Mouse (Mus musculus): ENCODE results near the gene Npm3. TPM values are rescaled to one million over a fixed set of nuclear protein-coding genes. Genes with fewer than 3 reads are reported as not detected.
A peak's percentile ranks its signal among the peaks of the same experiment; 100 is the strongest.

Npm3 gene
- polyA plus RNA-seq (2015; fragmentation: Nextera tagmentation; extraction: Ambion mirVana), result 7.1 and 9.1 TPM in 2 replicates

DNA sequence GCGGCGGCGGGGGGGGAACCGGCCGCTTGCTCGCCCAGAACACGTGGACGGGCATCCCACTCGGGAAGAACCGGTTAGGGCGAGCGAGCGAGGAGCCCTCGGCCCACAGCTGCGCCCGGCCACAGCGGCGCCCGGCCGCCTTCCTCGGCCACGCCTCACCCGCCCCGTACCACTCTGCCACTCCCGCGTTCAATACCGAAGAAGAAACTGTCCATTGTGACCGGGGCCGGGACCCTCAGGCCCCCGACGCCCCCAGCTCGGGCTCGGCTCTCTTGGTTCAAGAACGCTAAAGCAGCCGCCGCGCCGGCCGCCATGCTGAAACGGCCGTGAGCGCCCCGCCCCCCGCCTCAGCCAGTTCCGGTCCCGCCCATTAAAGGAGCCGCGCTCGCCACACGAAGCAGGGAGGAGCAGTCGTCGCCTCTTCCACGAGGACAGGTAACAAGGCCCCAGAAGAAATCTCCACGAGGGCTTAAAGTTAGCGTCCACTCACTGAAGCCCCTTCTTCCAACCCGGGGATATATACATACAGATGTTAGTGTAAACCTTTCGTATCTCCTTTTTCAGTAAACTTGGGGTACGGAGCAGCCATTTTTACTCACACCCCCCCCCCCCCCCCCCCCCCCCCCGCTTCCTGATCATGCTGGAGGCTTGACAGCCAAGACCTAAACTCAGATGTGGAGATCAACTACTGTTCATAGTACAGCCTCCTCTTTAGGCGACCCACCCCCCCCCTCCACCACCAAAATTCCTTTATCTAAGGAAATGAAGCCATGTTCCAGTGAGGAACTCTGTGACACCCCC is at the start of gene Npm3:
Gene Npm3 (minus strand): TSS at position 349 of the 801 bp plus-strand sequence.
- Histone ChIP-seq H3K4me2 (peak within 1 kb of the TSS; percentile 95), H3K27ac (replicated peaks) (peak within 1 kb of the TSS; percentile 41; the same call in 1 of the 2 replicates), H3K4me3 (replicated peaks) (peak within 1 kb of the TSS; percentile 83), H3K9me3 (replicated peaks) (no peaks in the 10 kb centered on the region), H3K4me1 (peaks cover 24% of the 10 kb centered on the region), H3K36me3 (peaks cover 24% of the 10 kb centered on the region), H3K9ac (replicated peaks) (peak within 1 kb of the TSS; percentile 68), H3K27me3 (replicated peaks) (peaks cover 28% of the 10 kb centered on the region)
- peak; percentile 90 for ATAC-seq (ENCODE audit: low FRiP score)
- 0% methylated on average over 56 of the region's 60 CpGs for WGBS

DNA sequence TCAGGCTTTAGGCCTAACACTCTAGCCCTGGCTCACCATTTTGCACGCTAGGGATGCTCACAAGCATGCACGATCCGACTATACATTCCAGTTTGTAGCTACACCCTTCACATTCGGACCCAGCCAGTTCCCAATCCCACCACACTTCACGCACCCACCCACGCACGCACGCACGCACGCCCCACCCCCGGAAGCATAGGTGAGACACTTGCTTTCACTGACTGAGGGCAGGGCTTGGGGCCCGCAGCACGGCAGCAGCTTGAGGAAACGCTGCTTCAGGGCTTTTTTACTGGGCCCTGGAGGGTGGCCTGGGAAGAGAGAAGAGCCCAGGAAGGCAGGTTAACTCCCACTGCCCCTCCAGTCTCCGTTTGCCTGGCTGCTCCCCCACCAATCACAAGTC is 47.5 kb upstream of the Npm3 start:
- Histone ChIP-seq H3K9ac (replicated peaks) (no peak overlapping the region), H3K4me1 (peaks cover 6% of the 10 kb centered on the region; the same call in 1 of the 2 replicates), H3K9me3 (replicated peaks) (no peaks in the 10 kb centered on the region), H3K36me3 (no peaks in the 10 kb centered on the region), H3K4me2 (no peak overlapping the region), H3K4me3 (replicated peaks) (no peak overlapping the region), H3K27me3 (replicated peaks) (no peaks in the 10 kb centered on the region), H3K27ac (replicated peaks) (no peak overlapping the region)
- ATAC-seq (ENCODE audit: low FRiP score), result no peak
- 68% methylated on average over 15 of the region's 15 CpGs for WGBS

DNA sequence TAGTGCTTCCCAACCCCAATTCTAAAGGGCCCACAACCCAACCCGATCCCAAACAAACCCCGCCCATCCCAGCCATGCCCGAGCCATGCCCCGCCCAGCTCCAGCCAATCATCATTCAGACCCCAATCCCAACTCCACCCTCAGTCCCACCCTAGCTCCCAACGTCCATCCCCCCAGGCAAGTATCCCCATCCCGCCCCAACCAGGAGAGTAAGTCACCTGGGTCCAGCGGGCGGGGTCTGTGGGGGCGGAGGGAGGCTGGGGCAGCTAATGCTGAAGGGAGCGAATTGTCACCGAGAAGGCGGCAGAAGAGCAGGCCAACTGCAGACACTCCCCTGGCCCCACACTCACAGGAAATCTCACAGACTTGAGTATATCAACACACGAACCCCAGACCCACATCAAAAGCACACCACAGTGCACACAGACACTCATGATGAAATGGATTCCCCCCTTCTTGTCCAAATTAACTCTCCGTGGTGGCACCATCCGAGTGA is 46.7 kb upstream of the Npm3 start:
- H3K4me3 ChIP-seq (replicated peaks), result no peak overlapping the region

DNA sequence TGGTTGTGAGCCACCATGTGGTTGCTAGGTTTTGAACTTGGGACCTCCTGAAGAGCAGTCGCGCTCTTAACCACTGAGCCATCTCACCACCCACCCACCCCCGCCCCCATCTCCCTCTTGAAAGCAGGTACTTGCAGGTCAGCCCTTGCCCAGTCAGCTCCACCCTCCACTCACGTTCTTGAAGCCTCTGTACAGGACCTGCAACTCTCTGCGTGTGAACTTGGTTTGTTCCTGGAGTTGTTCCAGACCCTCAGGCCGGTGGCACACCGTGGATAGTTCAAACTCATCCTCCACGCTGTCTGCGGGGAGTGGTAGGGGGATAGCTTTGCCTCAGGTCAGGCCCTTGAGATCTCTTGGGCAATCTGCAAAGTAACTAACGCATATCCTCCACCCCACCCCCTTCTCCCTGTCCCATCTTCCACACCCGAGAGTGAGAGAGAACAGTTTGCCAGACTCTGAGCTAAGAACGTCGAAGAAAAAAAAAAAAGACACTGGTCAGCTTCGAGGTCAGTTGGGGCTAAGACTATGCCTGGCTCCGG is 46.1 kb upstream of the Npm3 start:
- ATAC-seq (ENCODE audit: low FRiP score), result no peak
- Histone ChIP-seq H3K27ac (replicated peaks) (no peak overlapping the region), H3K9ac (replicated peaks) (no peak overlapping the region), H3K4me1 (peaks cover 6% of the 10 kb centered on the region; the same call in 1 of the 2 replicates), H3K27me3 (replicated peaks) (no peaks in the 10 kb centered on the region), H3K4me2 (peak overlapping the region; percentile 41), H3K9me3 (replicated peaks) (no peaks in the 10 kb centered on the region), H3K4me3 (replicated peaks) (no peak overlapping the region), H3K36me3 (no peaks in the 10 kb centered on the region)
- WGBS, result 39% methylated on average over 15 of the region's 15 CpGs

More for the DNA sequence above, 46.7 kb upstream of the Npm3 start:
- ATAC-seq (ENCODE audit: low FRiP score), result no peak
- Histone ChIP-seq H3K4me2 (peak overlapping the region; percentile 41), H3K4me1 (peaks cover 6% of the 10 kb centered on the region; the same call in 1 of the 2 replicates), H3K9me3 (replicated peaks) (no peaks in the 10 kb centered on the region), H3K9ac (replicated peaks) (no peak overlapping the region), H3K27me3 (replicated peaks) (no peaks in the 10 kb centered on the region), H3K36me3 (no peaks in the 10 kb centered on the region), H3K27ac (replicated peaks) (no peak overlapping the region)
- 7% methylated on average over 15 of the region's 15 CpGs for WGBS

DNA sequence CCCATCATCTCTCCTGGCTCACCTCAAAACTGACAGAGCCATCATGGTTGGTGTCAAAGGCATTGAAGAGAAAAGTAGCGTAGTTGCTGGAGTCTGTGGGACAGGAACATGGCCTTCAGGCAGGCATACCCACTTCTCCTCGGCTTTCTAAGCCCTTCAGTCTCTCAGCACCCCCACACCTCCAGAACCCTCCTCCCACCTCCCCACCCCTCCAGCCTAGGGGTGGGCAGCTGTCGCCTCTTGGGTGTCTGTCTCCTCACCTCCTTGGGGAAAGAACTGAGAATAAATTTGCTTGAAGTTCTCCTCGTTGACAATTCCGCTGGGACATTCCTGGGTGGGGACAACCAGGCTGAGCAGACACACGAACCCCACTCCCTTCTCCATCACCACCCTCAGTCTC is 45.3 kb upstream of the Npm3 start:
- Histone ChIP-seq H3K36me3 (no peaks in the 10 kb centered on the region), H3K9me3 (replicated peaks) (no peaks in the 10 kb centered on the region), H3K27ac (replicated peaks) (no peak overlapping the region), H3K4me1 (peaks cover 6% of the 10 kb centered on the region; the same call in 1 of the 2 replicates), H3K4me2 (no peak overlapping the region), H3K27me3 (replicated peaks) (no peaks in the 10 kb centered on the region), H3K9ac (replicated peaks) (no peak overlapping the region), H3K4me3 (replicated peaks) (no peak overlapping the region)
- 80% methylated on average over 6 of the region's 6 CpGs for WGBS
- no peak for ATAC-seq (ENCODE audit: low FRiP score)

DNA sequence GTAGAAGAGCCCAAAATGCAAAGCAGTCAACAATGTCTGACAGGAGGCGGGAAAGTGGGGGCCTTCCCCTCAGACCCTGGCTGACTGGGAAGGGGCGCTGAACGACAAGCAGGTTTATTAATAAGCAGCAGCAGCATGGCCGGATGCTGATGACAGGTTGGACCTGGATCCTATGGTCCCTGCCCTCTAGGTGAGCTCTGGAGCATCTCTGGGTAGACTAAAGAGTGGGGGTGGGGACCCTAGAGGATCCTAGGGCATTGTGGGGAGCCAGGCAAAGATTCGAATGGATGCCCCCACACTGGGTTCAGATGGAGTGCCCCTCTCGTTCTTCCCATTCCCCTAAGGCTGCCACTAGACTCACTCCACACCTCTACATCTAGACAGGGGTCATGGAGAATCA is 43.0 kb upstream of the Npm3 start:
- H3K4me2 ChIP-seq, result no peak overlapping the region
- peaks cover 6% of the 10 kb centered on the region; the same call in 1 of the 2 replicates for H3K4me1 ChIP-seq
- H3K27me3 ChIP-seq (replicated peaks), result no peaks in the 10 kb centered on the region
- H3K9me3 ChIP-seq (replicated peaks), result no peaks in the 10 kb centered on the region
- H3K4me3 ChIP-seq (replicated peaks), result no peak overlapping the region
- H3K36me3 ChIP-seq, result no peaks in the 10 kb centered on the region
- no peak overlapping the region for H3K27ac ChIP-seq (replicated peaks)
- no peak for ATAC-seq (ENCODE audit: low FRiP score)
- WGBS, result 89% methylated on average over 6 of the region's 6 CpGs
- H3K9ac ChIP-seq (replicated peaks), result no peak overlapping the region

DNA sequence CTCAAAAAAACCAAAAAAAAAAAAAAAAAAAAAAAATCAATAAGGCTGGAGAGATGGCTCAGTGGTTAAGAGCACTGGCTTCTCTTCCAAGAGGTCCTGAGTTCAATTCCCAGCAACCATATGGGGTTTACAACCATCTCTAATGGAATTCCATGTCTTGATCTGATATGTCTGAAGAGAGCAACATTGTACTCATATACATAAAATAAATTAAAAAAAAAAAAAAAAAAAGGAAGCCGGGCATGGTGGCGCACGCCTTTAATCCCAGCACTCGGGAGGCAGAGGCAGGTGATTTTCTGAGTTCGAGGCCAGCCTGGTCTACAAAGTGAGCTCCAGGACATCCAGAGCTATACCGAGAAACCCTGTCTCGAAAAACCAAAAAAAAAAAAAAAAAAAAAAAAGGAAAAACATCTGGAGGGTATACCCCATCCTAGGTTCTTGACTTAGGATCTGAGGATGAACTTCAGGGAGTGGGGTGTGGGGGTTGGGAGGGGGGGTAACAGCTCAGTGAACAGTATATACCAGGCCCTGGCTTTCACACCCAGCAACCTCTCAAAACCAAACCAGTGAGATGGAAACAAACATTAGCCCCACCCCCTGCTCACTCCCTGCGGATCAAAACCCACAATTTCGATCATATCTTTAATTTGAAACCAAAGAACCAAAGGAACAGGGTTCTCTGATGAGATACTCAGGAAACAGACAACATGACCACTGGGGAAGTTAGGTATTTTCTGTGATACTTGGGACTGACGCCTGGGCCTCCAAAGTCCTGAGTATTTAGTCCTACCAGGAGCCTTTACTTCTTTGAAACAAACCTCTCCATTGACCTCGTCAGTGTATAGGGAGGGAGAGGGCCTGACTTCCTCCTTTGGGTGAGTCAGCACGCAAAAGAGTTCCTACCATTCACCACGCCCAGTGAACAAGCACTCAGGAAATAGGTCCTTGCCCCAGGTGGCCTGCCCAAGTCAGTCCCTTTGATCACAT is 40.8 kb upstream of the Npm3 start:
- H3K4me2 ChIP-seq, result no peak overlapping the region
- no peaks in the 10 kb centered on the region for H3K36me3 ChIP-seq
- WGBS, result 82% methylated on average over 12 of the region's 13 CpGs
- H3K27me3 ChIP-seq (replicated peaks), result no peaks in the 10 kb centered on the region
- H3K9me3 ChIP-seq (replicated peaks), result no peaks in the 10 kb centered on the region
- no peak overlapping the region for H3K27ac ChIP-seq (replicated peaks)
- no peak for ATAC-seq (ENCODE audit: low FRiP score)
- no peak overlapping the region for H3K9ac ChIP-seq (replicated peaks)
- H3K4me3 ChIP-seq (replicated peaks), result no peak overlapping the region
- peaks cover 3% of the 10 kb centered on the region; the same call in 1 of the 2 replicates for H3K4me1 ChIP-seq

DNA sequence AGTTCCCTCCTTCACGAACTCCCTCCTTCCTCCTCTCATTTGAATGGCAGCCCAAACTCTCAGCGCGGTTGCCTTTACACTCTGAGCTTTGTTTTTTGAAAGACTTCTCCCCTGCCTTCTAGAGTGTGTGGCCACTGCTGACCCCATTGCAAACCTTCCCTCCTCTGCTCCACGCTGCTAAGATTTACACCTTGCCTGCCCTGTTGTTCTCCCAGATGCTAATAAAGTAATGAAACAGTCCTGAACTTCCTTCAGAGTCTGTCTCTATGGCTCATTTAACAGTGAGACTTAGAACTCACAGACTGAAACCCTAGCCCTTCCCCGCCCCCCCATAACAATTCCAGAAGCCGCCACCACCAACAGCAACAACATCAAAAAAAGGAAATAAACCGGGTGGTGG is 40.0 kb upstream of the Npm3 start:
- H3K36me3 ChIP-seq, result no peaks in the 10 kb centered on the region
- no peaks in the 10 kb centered on the region for H3K27me3 ChIP-seq (replicated peaks)
- no peak overlapping the region for H3K9ac ChIP-seq (replicated peaks)
- H3K27ac ChIP-seq (replicated peaks), result no peak overlapping the region
- WGBS, result 41% methylated on average over 7 of the region's 7 CpGs
- ATAC-seq (ENCODE audit: low FRiP score), result no peak
- H3K4me1 ChIP-seq, result peaks cover 3% of the 10 kb centered on the region; the same call in 1 of the 2 replicates
- H3K9me3 ChIP-seq (replicated peaks), result no peaks in the 10 kb centered on the region
- no peak overlapping the region for H3K4me2 ChIP-seq
- no peak overlapping the region for H3K4me3 ChIP-seq (replicated peaks)

DNA sequence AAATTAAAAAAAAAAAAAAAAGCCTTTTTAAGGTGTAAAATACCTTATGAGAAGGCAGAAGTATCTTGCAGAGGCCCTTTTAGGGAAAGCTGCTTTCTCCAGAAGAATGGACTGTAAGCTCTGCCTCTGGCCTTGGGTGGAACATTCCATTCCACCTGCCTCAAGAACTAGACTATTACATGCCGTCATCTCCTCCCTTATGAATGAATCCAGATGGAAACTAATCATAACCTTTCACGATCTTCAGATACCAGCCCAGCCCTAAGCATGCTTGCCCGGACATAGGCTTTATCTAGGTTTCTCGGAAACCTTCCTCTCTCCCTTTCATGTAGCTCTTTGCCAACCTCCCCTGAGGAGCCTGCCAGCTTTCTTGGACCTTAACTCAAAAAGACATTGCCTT is 38.9 kb upstream of the Npm3 start:
- Histone ChIP-seq H3K4me1 (peaks cover 8% of the 10 kb centered on the region), H3K9ac (replicated peaks) (no peak overlapping the region), H3K4me3 (replicated peaks) (no peak overlapping the region), H3K27ac (replicated peaks) (no peak overlapping the region), H3K27me3 (replicated peaks) (no peaks in the 10 kb centered on the region), H3K4me2 (no peak overlapping the region), H3K9me3 (replicated peaks) (no peaks in the 10 kb centered on the region), H3K36me3 (no peaks in the 10 kb centered on the region)
- no peak for ATAC-seq (ENCODE audit: low FRiP score)
- WGBS, result 86% methylated on average over 4 of the region's 4 CpGs

DNA sequence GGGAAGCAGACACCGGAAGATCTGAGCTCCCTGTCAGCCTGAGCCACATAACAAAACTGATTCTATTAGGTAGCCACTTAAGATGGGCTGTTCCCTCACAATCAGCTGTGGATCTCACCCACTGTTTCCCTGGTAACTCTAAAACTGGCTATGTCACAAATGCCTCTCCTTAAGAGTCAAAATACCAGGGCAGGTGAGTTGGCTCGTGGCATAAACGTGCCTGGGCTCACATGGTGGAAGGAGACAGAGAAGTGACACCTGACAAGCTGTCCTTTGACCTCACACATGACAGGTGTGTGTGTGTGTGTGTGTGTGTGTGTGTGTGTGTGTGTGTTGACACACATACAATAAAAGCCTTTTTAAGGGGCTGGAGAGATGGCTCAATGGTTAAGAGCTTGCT is 38.1 kb upstream of the Npm3 start:
- H3K27me3 ChIP-seq (replicated peaks), result no peaks in the 10 kb centered on the region
- 76% methylated on average over 3 of the region's 3 CpGs for WGBS
- H3K4me1 ChIP-seq, result peaks cover 6% of the 10 kb centered on the region
- H3K4me3 ChIP-seq (replicated peaks), result no peak overlapping the region
- no peak overlapping the region for H3K9ac ChIP-seq (replicated peaks)
- H3K9me3 ChIP-seq (replicated peaks), result no peaks in the 10 kb centered on the region
- no peaks in the 10 kb centered on the region for H3K36me3 ChIP-seq
- H3K27ac ChIP-seq (replicated peaks), result no peak overlapping the region
- no peak overlapping the region for H3K4me2 ChIP-seq
- ATAC-seq (ENCODE audit: low FRiP score), result no peak

DNA sequence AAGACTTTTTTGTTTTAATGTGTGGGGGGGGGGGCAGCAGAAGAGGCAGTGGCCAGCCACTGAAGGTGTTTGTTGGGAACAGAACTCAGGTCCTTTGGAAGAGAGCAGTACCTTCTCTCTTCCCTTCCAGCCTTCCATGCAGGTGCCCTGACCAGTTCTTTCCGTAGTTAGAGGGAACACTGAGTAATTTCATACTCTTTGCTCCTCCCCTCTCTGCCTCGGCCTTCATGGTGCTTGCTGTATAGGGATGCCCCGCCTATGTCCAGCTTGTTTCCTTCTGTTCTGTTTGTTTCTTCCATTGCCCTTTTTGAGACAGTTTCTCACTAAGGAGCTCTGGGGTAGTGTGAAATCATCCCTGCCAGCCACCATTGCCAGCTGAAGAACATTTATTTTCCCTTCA is 36.1 kb upstream of the Npm3 start:
- no peaks in the 10 kb centered on the region for H3K9me3 ChIP-seq (replicated peaks)
- no peaks in the 10 kb centered on the region; the same call in 1 of the 2 replicates for H3K36me3 ChIP-seq
- no peak for ATAC-seq (ENCODE audit: low FRiP score)
- peaks cover 25% of the 10 kb centered on the region for H3K4me1 ChIP-seq
- H3K9ac ChIP-seq (replicated peaks), result no peak overlapping the region
- no peaks in the 10 kb centered on the region for H3K27me3 ChIP-seq (replicated peaks)
- 47% methylated on average over 3 of the region's 3 CpGs for WGBS
- H3K27ac ChIP-seq (replicated peaks), result no peak overlapping the region
- no peak overlapping the region for H3K4me2 ChIP-seq
- no peak overlapping the region for H3K4me3 ChIP-seq (replicated peaks)

All from neural tube, embryonic 15.5 days (tissue).